Mouse (Mus musculus) stomach, embryonic 14.5 days (tissue): Measurements from ENCODE around the gene Cers6. TPM values are rescaled to one million over a fixed set of nuclear protein-coding genes. Genes with fewer than 3 reads are reported as not detected.

Experiments used
- ATAC-seq: fragments of 200-750 bp; cut with Nextera tagmentation; 2 replicates; pipeline ENCODE4 v1.8.0; 2017; ENCODE audit warnings: low read depth, moderate TSS enrichment; ENCODE audit not compliant: insufficient number of reproducible peaks, insufficient read depth, low FRiP score
- H3K27ac ChIP-seq: fragments of 300-500 bp; sonication (generic); 2 replicates; pipeline ENCODE4 v1.5.1; 2014; ENCODE audit warnings: mild to moderate bottlenecking, low read length, moderate library complexity, mixed read lengths
- H3K27me3 ChIP-seq: fragments of 300-500 bp; sonication (generic); 2 replicates; pipeline ENCODE4 v1.6.1; 2014; ENCODE audit warnings: low read length, control low read depth, mixed read lengths; ENCODE audit not compliant: control insufficient read depth, insufficient read depth
- H3K36me3 ChIP-seq: fragments of 300-500 bp; sonication (generic); 2 replicates; pipeline ENCODE4 v1.6.1; 2014; ENCODE audit warnings: mild to moderate bottlenecking, control low read depth, low read length, moderate library complexity, mixed read lengths; ENCODE audit not compliant: control insufficient read depth, insufficient read depth
- H3K4me1 ChIP-seq: fragments of 300-500 bp; sonication (generic); 2 replicates; pipeline ENCODE4 v1.6.1; 2014; ENCODE audit warnings: low read length, control low read depth, mixed read lengths; ENCODE audit not compliant: control insufficient read depth, insufficient read depth
- H3K4me2 ChIP-seq: fragments of 300-500 bp; sonication (generic); replicated peaks from 2 replicates; pipeline ENCODE4 v1.6.1; 2014; ENCODE audit warnings: low read depth, low read length, control low read depth
- H3K4me3 ChIP-seq: fragments of 300-500 bp; sonication (generic); 2 replicates; pipeline ENCODE4 v1.5.1; 2014; ENCODE audit warnings: low read depth, low read length, control low read depth
- H3K9ac ChIP-seq: fragments of 300-500 bp; sonication (generic); replicated peaks from 2 replicates; pipeline ENCODE4 v1.6.1; 2014; ENCODE audit warnings: low read depth, mild to moderate bottlenecking, control low read depth, low read length, moderate library complexity, mixed read lengths
- H3K9me3 ChIP-seq: fragments of 300-500 bp; sonication (generic); 2 replicates; pipeline ENCODE4 v1.6.1; 2016; ENCODE audit warnings: low read depth, low read length, control low read depth; ENCODE audit not compliant: control insufficient read depth
- WGBS: fragments of 180-500 bp; shearing (Covaris S2); extraction: QIAGEN DNeasy Blood & Tissue Kit; methylation state at CpG from one replicate; pipeline ENCODE4 v1.1.7; 2014; 5-methylcytosine and 5-hydroxymethylcytosine counted together
- polyA plus RNA-seq: library from polyadenylated mRNA; unstranded; fragments of >200 nt; fragmentation: Nextera tagmentation; extraction: Ambion mirVana; gene quantifications from 2 replicates; pipeline ENCODE4 v1.2.1, GENCODE M21; 2014

Cers6 gene
- polyA plus RNA-seq, 1 experiment from 2014 or later, result 37.5 TPM

GRCm38 (mm10) chr2:69071440-69072235 is 210.4 kb downstream of the Cers6 start:
- no peak overlapping the region for H3K4me2 ChIP-seq
- H3K36me3 ChIP-seq, result no peaks in the 10 kb centered on the region
- H3K27me3 ChIP-seq, result no peaks in the 10 kb centered on the region
- H3K9ac ChIP-seq, result no peak overlapping the region
- WGBS, result 55% methylated on average over 7 of the region's 7 CpGs
- H3K4me1 ChIP-seq, result no peaks in the 10 kb centered on the region
- no peaks in the 10 kb centered on the region for H3K9me3 ChIP-seq
- no peak for ATAC-seq
- H3K4me3 ChIP-seq, result no peak overlapping the region
- H3K27ac ChIP-seq, result no peak overlapping the region

GRCm38 (mm10) chr2:69077189-69077588 is 215.9 kb downstream of the Cers6 start:
- WGBS, result 81% methylated on average over 3 of the region's 3 CpGs
- no peaks in the 10 kb centered on the region for H3K4me1 ChIP-seq

GRCm38 (mm10) chr2:69080760-69081159 is 219.5 kb downstream of the Cers6 start:
- 68% methylated on average over 1 of the region's 1 CpGs for WGBS
- Histone ChIP-seq H3K27me3 (no peaks in the 10 kb centered on the region), H3K9me3 (no peaks in the 10 kb centered on the region), H3K27ac (no peak overlapping the region), H3K4me2 (no peak overlapping the region), H3K4me1 (no peaks in the 10 kb centered on the region), H3K9ac (no peak overlapping the region), H3K36me3 (no peaks in the 10 kb centered on the region), H3K4me3 (no peak overlapping the region)
- ATAC-seq, result no peak

More at GRCm38 (mm10) chr2:69077189-69077588, 215.9 kb downstream of the Cers6 start:
- no peak for ATAC-seq
- H3K27me3 ChIP-seq, result no peaks in the 10 kb centered on the region
- no peak overlapping the region for H3K4me3 ChIP-seq
- H3K4me2 ChIP-seq, result no peak overlapping the region
- no peaks in the 10 kb centered on the region for H3K9me3 ChIP-seq
- no peak overlapping the region for H3K27ac ChIP-seq
- H3K36me3 ChIP-seq, result no peaks in the 10 kb centered on the region
- H3K9ac ChIP-seq, result no peak overlapping the region

GRCm38 (mm10) chr2:69082499-69083197 is 221.4 kb downstream of the Cers6 start:
- H3K4me2 ChIP-seq, result no peak overlapping the region
- H3K9ac ChIP-seq, result no peak overlapping the region
- no peak for ATAC-seq
- H3K4me1 ChIP-seq, result no peaks in the 10 kb centered on the region
- 40% methylated on average over 8 of the region's 8 CpGs for WGBS
- H3K27ac ChIP-seq, result no peak overlapping the region
- no peak overlapping the region for H3K4me3 ChIP-seq
- no peaks in the 10 kb centered on the region for H3K9me3 ChIP-seq
- no peaks in the 10 kb centered on the region for H3K27me3 ChIP-seq
- no peaks in the 10 kb centered on the region for H3K36me3 ChIP-seq

- WGBS, result 86% methylated on average over 3 of the region's 3 CpGs
- Histone ChIP-seq H3K27ac (no peak overlapping the region), H3K4me2 (no peak overlapping the region), H3K9me3 (no peaks in the 10 kb centered on the region), H3K36me3 (no peaks in the 10 kb centered on the region), H3K27me3 (no peaks in the 10 kb centered on the region), H3K9ac (no peak overlapping the region), H3K4me3 (no peak overlapping the region), H3K4me1 (no peaks in the 10 kb centered on the region)
- no peak for ATAC-seq
These were observed 221.9 kb downstream of the Cers6 start for GRCm38 (mm10) chr2:69083198-69083509.

- WGBS, result 59% methylated on average over 6 of the region's 6 CpGs
- H3K9ac ChIP-seq, result no peak overlapping the region
- H3K4me2 ChIP-seq, result no peak overlapping the region
- no peak for ATAC-seq
- H3K27ac ChIP-seq, result no peak overlapping the region
- no peaks in the 10 kb centered on the region for H3K9me3 ChIP-seq
- H3K36me3 ChIP-seq, result no peaks in the 10 kb centered on the region
- no peak overlapping the region for H3K4me3 ChIP-seq
- no peaks in the 10 kb centered on the region for H3K4me1 ChIP-seq
- no peaks in the 10 kb centered on the region for H3K27me3 ChIP-seq
These were observed 223.2 kb downstream of the Cers6 start for GRCm38 (mm10) chr2:69084416-69084815.

- H3K4me2 ChIP-seq, result no peak overlapping the region
- H3K9ac ChIP-seq, result no peak overlapping the region
- H3K4me1 ChIP-seq, result no peaks in the 10 kb centered on the region
- 69% methylated on average over 8 of the region's 8 CpGs for WGBS
- H3K27me3 ChIP-seq, result no peaks in the 10 kb centered on the region
- no peaks in the 10 kb centered on the region for H3K36me3 ChIP-seq
- peak; percentile 33; the same call in 1 of the 2 replicates for ATAC-seq
- H3K27ac ChIP-seq, result no peak overlapping the region
- H3K9me3 ChIP-seq, result no peaks in the 10 kb centered on the region
- no peak overlapping the region for H3K4me3 ChIP-seq
These were observed 225.4 kb downstream of the Cers6 start for GRCm38 (mm10) chr2:69086505-69087260.

GRCm38 (mm10) chr2:69095836-69096235 is 234.6 kb downstream of the Cers6 start:
- no peaks in the 10 kb centered on the region for H3K36me3 ChIP-seq
- ATAC-seq, result no peak

More at GRCm38 (mm10) chr2:69095836-69096235, 234.6 kb downstream of the Cers6 start:
- H3K4me2 ChIP-seq, result no peak overlapping the region
- H3K9me3 ChIP-seq, result no peaks in the 10 kb centered on the region
- no peaks in the 10 kb centered on the region for H3K4me1 ChIP-seq
- no peak overlapping the region for H3K27ac ChIP-seq
- H3K4me3 ChIP-seq, result no peak overlapping the region
- no peaks in the 10 kb centered on the region for H3K27me3 ChIP-seq
- H3K9ac ChIP-seq, result no peak overlapping the region
